Comparison of ENCODE assay signal across 26 mouse cellular contexts in genomic region chr5:14135929-14136328, GRCm38 (mm10).
DNase-seq lines count a peak whose midpoint lies in the region; ATAC-seq and TF ChIP-seq lines count a peak whose summit lies in the region.
"Had no signal": no experiment of that assay in that cellular context is flagged by ENCODE, and none has a peak within 500 bp of the region (broad histone marks: within the 10 kb centered on the region; RNA-seq: fewer than 3 reads in every experiment).

No protein-coding gene starts in this region.

- no peak overlapping the region for H3K27ac ChIP-seq in midbrain, embryonic 16.5 days (ENCODE audit: low read length)
- no peak overlapping the region for H3K27ac ChIP-seq in midbrain, postnatal 0 days (ENCODE audit: low read depth, low read length)
- H3K27ac ChIP-seq in olfactory bulb, adult 2 months (ENCODE audit: insufficient read depth, low read depth, low read length) = peak overlapping the region; percentile 85
- no peak overlapping the region for H3K27ac ChIP-seq in hindbrain, embryonic 13.5 days
- H3K27ac ChIP-seq: hindbrain, embryonic 12.5 days; liver, embryonic 14.5 days; macrophage; neural tube, embryonic 15.5 days; stomach, embryonic 15.5 days had no signal

- no peaks in the 10 kb centered on the region for H3K27me3 ChIP-seq in midbrain, embryonic 16.5 days (ENCODE audit: control insufficient read depth, insufficient read depth, low read depth, low read length)
- H3K27me3 ChIP-seq in midbrain, postnatal 0 days (ENCODE audit: insufficient read depth, low read length) = no peaks in the 10 kb centered on the region
- H3K27me3 ChIP-seq in hindbrain, embryonic 13.5 days = no peaks in the 10 kb centered on the region
- H3K27me3 ChIP-seq: CH12.LX; hindbrain, embryonic 12.5 days; neural tube, embryonic 15.5 days; stomach, embryonic 15.5 days had no signal

- DNase-seq in embryo, embryonic 10 days (ENCODE audit: low spot score) = peak; percentile 8
- DNase-seq in embryo, embryonic 9.5 days (ENCODE audit: extremely low spot score) = no peak
- DNase-seq in midbrain, postnatal 0 days (ENCODE audit: low spot score) = no peak
- DNase-seq in kidney, adult 11 months = no peak
- DNase-seq: adrenal gland, adult 8-10 months; cerebellum, adult 11 months; cerebellum, adult 9-10 months; gastrocnemius, postnatal 25 days; heart, postnatal 36 days; kidney, postnatal 25 days; liver; lung, adult 2 months; lung, postnatal 10 days; thymus, postnatal 14 days had no signal

- no peaks in the 10 kb centered on the region for H3K36me3 ChIP-seq in midbrain, embryonic 16.5 days (ENCODE audit: control insufficient read depth, insufficient read depth, low read length)
- no peaks in the 10 kb centered on the region for H3K36me3 ChIP-seq in midbrain, postnatal 0 days (ENCODE audit: insufficient read depth, low read length)
- no peaks in the 10 kb centered on the region for H3K36me3 ChIP-seq in hindbrain, embryonic 13.5 days
- H3K36me3 ChIP-seq: hindbrain, embryonic 12.5 days; neural tube, embryonic 15.5 days; stomach, embryonic 15.5 days had no signal

- no peak overlapping the region for H3K4me3 ChIP-seq in midbrain, embryonic 16.5 days (ENCODE audit: low read depth, low read length)
- no peak overlapping the region for H3K4me3 ChIP-seq in midbrain, postnatal 0 days (ENCODE audit: low read depth, low read length)
- H3K4me3 ChIP-seq in olfactory bulb, adult 2 months (ENCODE audit: insufficient read depth, low read depth, low read length) = no peak overlapping the region
- H3K4me3 ChIP-seq in hindbrain, embryonic 13.5 days = no peak overlapping the region
- H3K4me3 ChIP-seq: erythroblast, embryonic 14.5 days; hindbrain, embryonic 12.5 days; neural tube, embryonic 15.5 days; stomach, embryonic 15.5 days had no signal

- no peak overlapping the region for H3K4me2 ChIP-seq in midbrain, embryonic 16.5 days (ENCODE audit: low read length)
- no peak overlapping the region for H3K4me2 ChIP-seq in midbrain, postnatal 0 days (ENCODE audit: low read depth, low read length, poor library complexity, severe bottlenecking)
- no peak overlapping the region for H3K4me2 ChIP-seq in hindbrain, embryonic 13.5 days
- H3K4me2 ChIP-seq: heart, embryonic 11.5 days; hindbrain, embryonic 12.5 days; neural tube, embryonic 15.5 days; stomach, embryonic 15.5 days had no signal

- no peaks in the 10 kb centered on the region for H3K4me1 ChIP-seq in midbrain, embryonic 16.5 days (ENCODE audit: control insufficient read depth, insufficient read depth, low read length)
- no peaks in the 10 kb centered on the region for H3K4me1 ChIP-seq in midbrain, postnatal 0 days (ENCODE audit: insufficient read depth, low read length)
- H3K4me1 ChIP-seq in olfactory bulb, adult 2 months (ENCODE audit: control insufficient read depth, insufficient read depth, low read length) = no peaks in the 10 kb centered on the region
- no peaks in the 10 kb centered on the region for H3K4me1 ChIP-seq in hindbrain, embryonic 13.5 days (replicated peaks)
- H3K4me1 ChIP-seq: hindbrain, embryonic 12.5 days; neural tube, embryonic 15.5 days; stomach, embryonic 15.5 days had no signal

- H3K9me3 ChIP-seq in midbrain, embryonic 16.5 days (replicated peaks; ENCODE audit: control insufficient read depth, low read length, poor library complexity, severe bottlenecking) = no peaks in the 10 kb centered on the region
- no peaks in the 10 kb centered on the region for H3K9me3 ChIP-seq in midbrain, postnatal 0 days (ENCODE audit: low read length)
- H3K9me3 ChIP-seq in hindbrain, embryonic 13.5 days = no peaks in the 10 kb centered on the region
- H3K9me3 ChIP-seq: hindbrain, embryonic 12.5 days; neural tube, embryonic 15.5 days; stomach, embryonic 15.5 days had no signal

- WGBS in midbrain, embryonic 16.5 days = 33% methylated on average over 8 of the region's 8 CpGs
- whole genome bisulfite sequencing in midbrain, postnatal 0 days = 42% methylated on average over 8 of the region's 8 CpGs
- 25% methylated on average over 8 of the region's 8 CpGs for WGBS in olfactory bulb, adult 2 months
- WGBS in hindbrain, embryonic 13.5 days = 77% methylated on average over 8 of the region's 8 CpGs

- TF ChIP-seq POLR2A in olfactory bulb, adult 2 months (IDR thresholded peaks at IDR 0.05; ENCODE audit: insufficient read depth, low read depth, low read length) = no peak

- H3K9ac ChIP-seq in midbrain, embryonic 16.5 days (ENCODE audit: low read depth, low read length) = no peak overlapping the region
- H3K9ac ChIP-seq in midbrain, postnatal 0 days (replicated peaks; ENCODE audit: low read length, poor library complexity, severe bottlenecking) = no peak overlapping the region
- no peak overlapping the region for H3K9ac ChIP-seq in hindbrain, embryonic 13.5 days
- H3K9ac ChIP-seq: hindbrain, embryonic 12.5 days; liver, embryonic 14.5 days; neural tube, embryonic 15.5 days; stomach, embryonic 15.5 days had no signal

- no peak for TF ChIP-seq CTCF in midbrain, postnatal 0 days (IDR thresholded peaks at IDR 0.05)
- TF ChIP-seq CTCF in olfactory bulb, adult 2 months (IDR thresholded peaks at IDR 0.05; ENCODE audit: insufficient read depth, low read depth, low read length) = no peak

- 0 out of 2 replicates have a peak, but pooled peaks have one; percentile 21 for ATAC-seq in midbrain, embryonic 16.5 days
- ATAC-seq in midbrain, postnatal 0 days (ENCODE audit: low FRiP score) = no peak
- no peak for ATAC-seq in hindbrain, embryonic 13.5 days (ENCODE audit: low FRiP score)
- ATAC-seq: intestine, postnatal 0 days had no signal
